Mouse (Mus musculus) G1E (cell line): ENCODE results near the gene Hoxb6.

Source experiments
- CTCF ChIP-seq: IDR thresholded peaks from 2 replicates; pipeline ENCODE4 v1.5.1; 2012; ENCODE audit warnings: low read depth, low read length, inconsistent platforms, mixed read lengths
- GATA1 ChIP-seq: IDR thresholded peaks from 2 replicates; pipeline ENCODE4 v1.6.1; 2012; ENCODE audit warnings: borderline replicate concordance, low read length, inconsistent platforms, mixed read lengths
- POLR2AphosphoS5 ChIP-seq: IDR thresholded peaks from 2 replicates; pipeline ENCODE4 v1.6.1; 2012; ENCODE audit warnings: low read depth, low read length, inconsistent platforms; ENCODE audit not compliant: insufficient replicate concordance
- TAL1 ChIP-seq: conservative IDR thresholded peaks from 2 replicates; pipeline ENCODE4 v1.6.1; 2012; ENCODE audit warnings: low read depth, low read length, inconsistent platforms, mixed read lengths

GRCm38 (mm10) chr11:96281396-96281795 is 10.9 kb upstream of the Hoxb6 start:
- TF ChIP-seq CTCF (no peak), TAL1 (no peak), GATA1 (no peak), POLR2AphosphoS5 (no peak)
